Mouse (Mus musculus): Measurements from ENCODE around the gene Gnaq. TPM values are rescaled to one million over a fixed set of nuclear protein-coding genes. Genes with fewer than 3 reads are reported as not detected.
A peak's percentile ranks its signal among the peaks of the same experiment; 100 is the strongest.

Gene Gnaq
- polyA plus RNA-seq, 1 experiment from 2014 or later, result 5.3 TPM

DNA sequence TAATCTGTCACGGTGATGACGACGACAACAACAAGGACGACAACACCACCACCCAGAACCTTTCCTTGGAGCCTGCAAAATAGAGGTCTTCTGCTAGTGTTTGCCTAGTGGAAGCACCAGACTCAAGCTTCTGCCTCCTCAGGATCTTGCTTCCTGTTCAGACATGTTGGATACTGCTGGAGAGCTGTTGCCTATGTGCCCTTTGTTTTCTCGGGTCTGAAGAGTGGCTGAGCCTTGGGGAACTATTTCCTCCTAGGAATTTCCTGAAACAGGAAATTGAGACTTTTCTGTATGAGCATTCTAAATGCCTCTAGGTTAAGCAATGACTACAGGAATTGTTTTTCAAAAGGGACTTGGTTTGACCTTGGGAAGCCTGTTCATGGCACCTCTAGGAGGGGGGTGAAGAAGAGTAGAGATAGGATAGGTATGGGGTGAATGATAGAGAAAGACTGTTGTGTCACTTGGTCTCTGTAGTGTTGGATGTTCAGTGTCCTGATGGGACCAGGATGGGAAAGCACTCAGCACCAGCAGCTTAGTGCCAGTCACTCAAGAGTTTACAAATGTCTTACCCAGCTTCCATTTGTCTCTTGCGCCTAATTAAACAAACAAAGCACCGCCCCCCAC, 49.3 kb downstream of the Gnaq start:
- H3K4me2 ChIP-seq (ENCODE audit: low read depth, low read length), result no peak overlapping the region
- no peak overlapping the region for H3K4me3 ChIP-seq (ENCODE audit: low read depth, low read length)
- H3K9ac ChIP-seq (replicated peaks), result no peak overlapping the region
- no peak for DNase-seq
- no peaks in the 10 kb centered on the region for H3K27me3 ChIP-seq (ENCODE audit: insufficient read depth, low read length)
- H3K4me1 ChIP-seq (ENCODE audit: insufficient read depth), result peaks cover 18% of the 10 kb centered on the region
- H3K36me3 ChIP-seq (replicated peaks; ENCODE audit: insufficient read depth, low read length), result no peaks in the 10 kb centered on the region
- WGBS (ENCODE audit: insufficient replicate concordance), result 78% methylated on average over 7 of the region's 7 CpGs
- H3K9me3 ChIP-seq (ENCODE audit: low read length), result no peaks in the 10 kb centered on the region
- no peak for TF ChIP-seq CTCF (IDR thresholded peaks at IDR 0.05; ENCODE audit: low read depth)
- no peak for TF ChIP-seq EP300 (IDR thresholded peaks at IDR 0.05; ENCODE audit: low read depth)
- peak overlapping the region; percentile 17; the same call in 1 of the 2 replicates for H3K27ac ChIP-seq (ENCODE audit: low read depth)
- no peak for ATAC-seq

DNA sequence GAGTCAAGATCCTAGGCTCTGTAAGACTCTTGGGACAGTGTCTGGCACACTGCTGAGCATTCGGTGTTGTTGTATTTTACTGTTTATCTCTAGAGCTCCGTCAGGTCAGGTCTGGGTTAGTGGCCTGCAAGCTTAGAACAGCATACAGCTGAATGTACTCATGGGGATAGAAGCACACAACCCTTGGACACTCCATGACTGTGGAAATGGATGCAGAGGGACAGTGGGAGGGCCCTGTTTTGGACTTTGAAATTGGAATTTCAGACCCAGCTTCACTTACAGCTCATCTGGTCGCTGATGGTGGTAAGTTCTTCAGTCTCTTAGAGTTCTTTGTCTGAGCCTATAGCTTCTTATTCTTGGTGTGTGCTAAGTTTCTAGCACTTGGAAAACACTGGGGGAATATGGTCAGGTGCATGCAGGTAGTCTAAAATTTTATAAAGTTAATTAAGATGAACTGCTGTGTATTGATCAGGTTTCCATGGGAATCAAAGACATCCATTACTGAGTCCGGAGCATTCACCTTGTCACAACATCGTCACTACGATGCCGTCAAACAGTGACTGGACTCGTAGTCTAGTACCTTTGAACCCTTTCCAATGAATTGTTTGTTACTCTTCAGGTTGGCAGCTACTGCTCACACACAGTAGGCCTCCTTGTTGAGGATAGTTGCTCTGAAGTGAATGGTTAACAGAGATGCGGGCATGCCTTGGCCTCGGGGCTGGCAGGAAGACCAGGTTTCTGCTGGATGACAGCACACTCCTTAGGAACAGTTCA, 51.1 kb downstream of the Gnaq start:
- peak overlapping the region; percentile 74 for H3K27ac ChIP-seq (ENCODE audit: low read depth)
- TF ChIP-seq CTCF (IDR thresholded peaks at IDR 0.05; ENCODE audit: low read depth) (no peak), EP300 (IDR thresholded peaks at IDR 0.05; ENCODE audit: low read depth) (no peak)
- H3K4me1 ChIP-seq (ENCODE audit: insufficient read depth), result peaks cover 26% of the 10 kb centered on the region
- H3K36me3 ChIP-seq (replicated peaks; ENCODE audit: insufficient read depth, low read length), result no peaks in the 10 kb centered on the region
- no peaks in the 10 kb centered on the region for H3K9me3 ChIP-seq (ENCODE audit: low read length)
- H3K27me3 ChIP-seq (ENCODE audit: insufficient read depth, low read length), result no peaks in the 10 kb centered on the region
- peak; percentile 87 for ATAC-seq
- H3K9ac ChIP-seq (replicated peaks), result no peak overlapping the region
- WGBS (ENCODE audit: insufficient replicate concordance), result 61% methylated on average over 10 of the region's 10 CpGs
- DNase-seq, result no peak
- H3K4me2 ChIP-seq (ENCODE audit: low read depth, low read length), result no peak overlapping the region
- no peak overlapping the region for H3K4me3 ChIP-seq (ENCODE audit: low read depth, low read length)

DNA sequence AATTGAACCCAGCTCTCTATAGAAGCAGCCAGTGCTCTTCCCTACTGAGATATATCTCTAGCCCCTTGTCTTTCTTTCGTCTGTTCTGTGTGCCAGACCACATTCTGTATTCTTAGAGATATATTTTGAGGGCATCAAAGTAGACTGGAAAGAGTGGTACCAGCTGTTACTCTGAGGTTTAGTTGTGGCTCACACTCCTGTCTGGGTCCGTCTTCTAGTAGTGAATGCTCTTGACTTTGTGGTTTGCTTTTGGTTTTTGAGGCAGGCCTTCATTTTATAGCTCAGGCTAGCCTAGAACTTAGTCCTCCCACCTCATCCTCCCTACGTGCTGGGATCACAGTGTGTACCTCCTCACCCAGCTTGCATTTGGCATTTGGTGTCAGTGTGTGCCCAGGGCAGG, 54.4 kb downstream of the Gnaq start:
- no peak for DNase-seq
- WGBS (ENCODE audit: insufficient replicate concordance), result 60% methylated on average over 3 of the region's 3 CpGs
- no peak overlapping the region for H3K9ac ChIP-seq (replicated peaks)
- ATAC-seq, result no peak
- H3K4me1 ChIP-seq (ENCODE audit: insufficient read depth), result peaks cover 21% of the 10 kb centered on the region
- no peak overlapping the region for H3K4me2 ChIP-seq (ENCODE audit: low read depth, low read length)
- no peaks in the 10 kb centered on the region for H3K9me3 ChIP-seq (ENCODE audit: low read length)
- H3K27me3 ChIP-seq (ENCODE audit: insufficient read depth, low read length), result no peaks in the 10 kb centered on the region
- H3K36me3 ChIP-seq (replicated peaks; ENCODE audit: insufficient read depth, low read length), result no peaks in the 10 kb centered on the region
- no peak overlapping the region for H3K27ac ChIP-seq (ENCODE audit: low read depth)
- no peak for TF ChIP-seq EP300 (IDR thresholded peaks at IDR 0.05; ENCODE audit: low read depth)
- TF ChIP-seq CTCF (IDR thresholded peaks at IDR 0.05; ENCODE audit: low read depth), result no peak
- H3K4me3 ChIP-seq (ENCODE audit: low read depth, low read length), result no peak overlapping the region

DNA sequence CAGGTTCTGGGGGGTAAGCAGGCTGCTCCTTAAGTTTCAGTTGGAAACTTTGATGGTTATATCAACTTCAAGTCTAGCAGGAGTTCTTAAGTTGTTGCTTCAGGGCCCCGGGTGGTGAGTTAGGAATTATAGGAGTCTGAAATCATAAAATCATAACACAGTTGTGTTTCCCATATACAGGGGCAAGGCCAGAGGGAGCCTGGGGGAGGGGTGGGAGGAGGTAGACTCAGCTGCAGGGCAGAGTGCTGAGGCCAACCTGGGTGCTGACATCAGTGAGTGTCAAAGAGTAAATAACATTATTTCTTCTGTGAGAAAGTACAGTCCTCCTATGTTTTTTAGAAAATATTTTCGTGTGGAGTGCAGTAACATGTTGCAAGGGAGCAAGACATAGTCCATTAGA, 55.3 kb downstream of the Gnaq start:
- TF ChIP-seq EP300 (IDR thresholded peaks at IDR 0.05; ENCODE audit: low read depth) (no peak), CTCF (IDR thresholded peaks at IDR 0.05; ENCODE audit: low read depth) (no peak)

DNA sequence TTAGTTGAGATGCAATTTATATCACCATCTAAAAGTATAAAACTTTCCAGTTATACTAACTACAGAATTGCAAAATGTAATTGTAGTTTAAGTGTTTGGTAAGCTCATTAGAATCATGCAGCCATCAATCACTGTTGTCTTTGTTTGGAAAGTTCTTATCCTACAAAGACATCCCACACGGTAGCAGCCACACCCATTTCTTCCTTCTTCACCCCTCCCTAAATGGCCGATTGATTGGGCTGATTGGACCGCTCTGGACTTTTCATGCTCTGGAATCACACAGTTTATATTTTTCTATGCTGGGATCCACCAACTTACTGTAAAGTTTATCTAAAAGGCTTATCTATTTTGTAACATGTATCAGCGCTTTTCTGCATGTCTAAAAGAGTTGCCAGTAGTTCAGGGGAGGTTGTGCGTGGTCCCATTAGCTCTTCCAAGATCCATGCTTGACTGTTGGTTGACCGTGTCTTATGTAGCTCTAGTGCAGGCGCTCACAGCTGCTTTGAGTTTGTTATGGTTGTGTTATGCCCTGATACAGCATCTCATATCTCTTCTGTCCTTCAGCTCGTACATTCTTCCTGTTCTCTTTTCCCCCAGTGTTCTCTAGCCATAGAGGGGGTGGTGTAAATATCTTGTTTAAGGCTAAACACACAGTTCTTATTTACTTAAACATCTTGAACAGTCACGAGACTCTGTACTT, 56.6 kb downstream of the Gnaq start:
- Histone ChIP-seq H3K36me3 (replicated peaks; ENCODE audit: insufficient read depth, low read length) (no peaks in the 10 kb centered on the region), H3K4me2 (ENCODE audit: low read depth, low read length) (no peak overlapping the region), H3K27me3 (ENCODE audit: insufficient read depth, low read length) (no peaks in the 10 kb centered on the region), H3K9me3 (ENCODE audit: low read length) (no peaks in the 10 kb centered on the region), H3K4me3 (ENCODE audit: low read depth, low read length) (no peak overlapping the region), H3K27ac (ENCODE audit: low read depth) (no peak overlapping the region), H3K4me1 (ENCODE audit: insufficient read depth) (peaks cover 13% of the 10 kb centered on the region; the same call in 1 of the 2 replicates), H3K9ac (replicated peaks) (no peak overlapping the region)
- ATAC-seq (no peak), DNase-seq (no peak)
- 48% methylated on average over 9 of the region's 9 CpGs for WGBS (ENCODE audit: insufficient replicate concordance)
- TF ChIP-seq EP300 (IDR thresholded peaks at IDR 0.05; ENCODE audit: low read depth) (no peak), CTCF (IDR thresholded peaks at IDR 0.05; ENCODE audit: low read depth) (no peak)

More for the DNA sequence above, 55.3 kb downstream of the Gnaq start:
- no peak overlapping the region for H3K4me2 ChIP-seq (ENCODE audit: low read depth, low read length)
- H3K4me3 ChIP-seq (ENCODE audit: low read depth, low read length), result no peak overlapping the region
- H3K9ac ChIP-seq (replicated peaks), result no peak overlapping the region
- ATAC-seq (no peak), DNase-seq (no peak)
- H3K27me3 ChIP-seq (ENCODE audit: insufficient read depth, low read length), result no peaks in the 10 kb centered on the region
- WGBS (ENCODE audit: insufficient replicate concordance), result 66% methylated on average over 2 of the region's 2 CpGs
- H3K9me3 ChIP-seq (ENCODE audit: low read length), result no peaks in the 10 kb centered on the region
- no peak overlapping the region for H3K27ac ChIP-seq (ENCODE audit: low read depth)
- H3K4me1 ChIP-seq (ENCODE audit: insufficient read depth), result peaks cover 17% of the 10 kb centered on the region
- no peaks in the 10 kb centered on the region for H3K36me3 ChIP-seq (replicated peaks; ENCODE audit: insufficient read depth, low read length)

GRCm38 (mm10) chr19:16198162-16198561, 65.5 kb downstream of the Gnaq start:
- no peaks in the 10 kb centered on the region for H3K36me3 ChIP-seq (replicated peaks; ENCODE audit: insufficient read depth, low read length)
- 85% methylated on average over 3 of the region's 3 CpGs for WGBS (ENCODE audit: insufficient replicate concordance)
- TF ChIP-seq EP300 (IDR thresholded peaks at IDR 0.05; ENCODE audit: low read depth) (no peak), CTCF (IDR thresholded peaks at IDR 0.05; ENCODE audit: low read depth) (peak; percentile 54)
- ATAC-seq (peak; percentile 50; the same call in 1 of the 2 replicates), DNase-seq (no peak)
- H3K4me3 ChIP-seq (ENCODE audit: low read depth, low read length), result no peak overlapping the region
- no peaks in the 10 kb centered on the region for H3K9me3 ChIP-seq (ENCODE audit: low read length)
- no peak overlapping the region for H3K9ac ChIP-seq (replicated peaks)
- H3K4me2 ChIP-seq (ENCODE audit: low read depth, low read length), result no peak overlapping the region
- H3K27me3 ChIP-seq (ENCODE audit: insufficient read depth, low read length), result no peaks in the 10 kb centered on the region
- H3K4me1 ChIP-seq (ENCODE audit: insufficient read depth), result peaks cover 4% of the 10 kb centered on the region; the same call in 1 of the 2 replicates
- no peak overlapping the region for H3K27ac ChIP-seq (ENCODE audit: low read depth)
